Mouse (Mus musculus): ENCODE data around the gene Ppp1r21.

DNA sequence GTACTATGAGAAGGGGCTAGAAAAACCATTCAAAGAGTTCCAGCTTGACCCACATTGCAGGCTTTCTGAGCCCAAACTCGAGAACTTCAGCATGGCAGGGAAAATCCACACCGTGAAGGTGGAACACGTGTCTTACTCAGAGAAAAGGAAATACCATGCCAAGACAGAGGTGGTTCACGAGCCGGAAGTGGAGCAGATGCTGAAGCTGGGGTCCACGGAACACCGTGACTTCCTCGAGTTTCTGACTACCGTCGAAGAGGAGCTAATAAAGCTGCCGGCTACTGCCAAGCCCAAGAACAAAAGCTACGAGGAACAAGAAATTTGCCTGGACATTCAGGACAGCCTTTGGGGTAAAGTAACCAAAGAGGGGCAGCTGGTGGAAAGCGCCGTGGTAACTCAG, 106.2 kb downstream of the Ppp1r21 start:
- TF ChIP-seq CTCF (IDR thresholded peaks at IDR 0.05; ENCODE audit: low read depth, low read length), result no peak
- TF ChIP-seq POLR2A (IDR thresholded peaks at IDR 0.05; ENCODE audit: insufficient read depth, low read length), result no peak
